Mouse (Mus musculus): ENCODE results near the gene Lmo3.

Lmo3 gene

DNA sequence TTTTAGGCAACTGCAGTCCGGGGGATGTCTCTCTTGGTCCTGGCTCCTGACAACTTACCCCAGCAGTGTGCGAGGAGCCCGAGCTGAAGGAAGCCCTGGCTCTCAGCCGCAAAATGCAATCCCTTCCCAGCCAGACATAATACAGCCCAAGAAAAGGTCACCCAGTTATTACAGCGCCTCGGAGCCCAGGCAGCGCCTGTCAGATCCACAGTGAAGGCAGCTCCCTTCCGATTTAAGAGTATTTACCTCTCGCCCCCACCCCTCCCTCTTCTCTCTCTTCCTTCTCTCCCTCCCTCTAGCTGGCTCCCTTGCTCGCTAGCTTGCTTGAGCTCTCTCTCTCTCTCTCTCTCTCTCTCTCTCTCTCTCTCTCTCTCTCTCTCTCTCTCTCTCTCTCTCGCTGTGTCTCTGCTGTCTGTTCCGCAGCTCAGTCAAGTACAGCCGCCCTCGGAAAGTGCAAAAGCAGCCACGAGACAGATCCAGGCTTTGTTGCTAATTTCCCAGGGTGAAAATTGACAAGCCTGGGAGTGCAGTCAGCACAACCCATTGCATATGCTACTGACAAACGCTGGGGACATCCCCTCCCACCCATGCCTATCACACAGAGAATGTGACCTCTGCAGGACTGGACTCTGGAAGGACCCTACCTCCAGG is 159.0 kb downstream of the Lmo3 start:
- DNase-seq (ENCODE audit: low spot score), result no peak

DNA sequence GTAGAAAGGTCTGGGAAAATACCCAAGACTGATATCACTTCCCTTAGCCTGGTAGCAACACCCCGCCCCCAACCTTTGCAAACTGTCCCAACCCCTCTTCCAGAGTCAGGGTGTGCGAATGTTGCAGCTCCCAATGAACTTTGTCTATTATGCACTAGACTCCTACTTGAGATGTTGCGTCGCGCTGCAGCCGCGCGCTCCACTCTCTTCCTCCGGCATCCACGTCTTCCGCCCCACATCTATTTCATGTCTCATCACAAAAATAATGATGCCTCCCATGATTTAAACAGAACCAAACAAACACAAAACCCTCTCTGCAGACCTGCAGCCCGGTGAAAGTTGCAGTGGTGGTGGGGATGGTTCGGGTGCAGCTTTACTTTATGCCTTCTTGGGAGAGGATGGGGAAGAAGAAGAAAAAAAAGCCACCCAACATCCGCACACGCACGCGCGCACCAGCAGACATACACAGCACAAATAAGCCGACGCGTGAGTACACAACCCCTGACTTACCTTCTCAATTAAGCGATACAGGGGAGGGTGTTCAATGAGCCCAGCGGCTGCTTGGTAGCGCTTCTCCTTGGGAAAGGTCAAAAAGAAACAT is 159.7 kb downstream of the Lmo3 start:
- no peak for DNase-seq (ENCODE audit: low spot score)

DNA sequence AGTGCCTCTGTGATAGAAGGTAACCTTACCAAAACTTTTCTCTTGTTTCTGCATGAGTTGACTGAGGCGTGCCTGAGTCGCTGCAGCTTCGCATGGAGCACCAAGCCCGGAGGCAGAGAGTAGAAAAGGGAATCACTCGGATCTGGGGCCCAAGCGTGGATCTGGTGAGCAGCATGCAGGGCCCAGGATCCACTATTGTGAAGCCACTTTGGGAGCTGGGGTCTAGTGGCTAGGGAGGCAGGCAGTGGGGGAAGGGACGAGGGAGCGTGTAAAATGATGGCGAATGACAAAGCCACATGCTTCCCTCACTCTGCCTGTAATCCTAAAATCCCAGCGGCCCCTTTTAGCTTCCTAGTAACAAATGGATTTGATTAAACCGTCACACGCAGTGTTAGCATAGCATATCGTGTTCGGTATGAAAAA is 160.6 kb downstream of the Lmo3 start:
- DNase-seq (ENCODE audit: low spot score), result no peak

DNA sequence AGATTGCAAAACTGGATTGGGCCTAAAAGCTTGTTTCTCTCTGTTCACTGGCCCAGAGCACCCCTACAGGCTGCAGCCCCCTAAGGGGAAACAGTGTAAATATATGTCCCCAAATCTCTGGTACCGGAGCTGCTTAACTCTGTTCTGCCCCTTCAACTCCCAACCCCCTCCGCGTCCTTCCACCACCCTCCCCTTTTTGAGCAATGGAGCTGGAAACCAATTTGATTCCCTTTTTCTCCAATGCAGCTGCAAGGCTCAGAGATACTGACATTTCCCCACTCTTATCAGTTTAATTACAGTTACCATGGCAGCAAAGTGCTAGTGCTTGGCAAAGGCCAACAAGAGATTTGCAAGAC is 161.3 kb downstream of the Lmo3 start:
- DNase-seq (ENCODE audit: low spot score), result no peak

GRCm38 (mm10) chr6:138419871-138420535 is 161.8 kb downstream of the Lmo3 start:
- no peak for DNase-seq (ENCODE audit: low spot score)

- no peak for DNase-seq (ENCODE audit: low spot score)
Measured at GRCm38 (mm10) chr6:138412075-138412474, 169.7 kb downstream of the Lmo3 start.

DNA sequence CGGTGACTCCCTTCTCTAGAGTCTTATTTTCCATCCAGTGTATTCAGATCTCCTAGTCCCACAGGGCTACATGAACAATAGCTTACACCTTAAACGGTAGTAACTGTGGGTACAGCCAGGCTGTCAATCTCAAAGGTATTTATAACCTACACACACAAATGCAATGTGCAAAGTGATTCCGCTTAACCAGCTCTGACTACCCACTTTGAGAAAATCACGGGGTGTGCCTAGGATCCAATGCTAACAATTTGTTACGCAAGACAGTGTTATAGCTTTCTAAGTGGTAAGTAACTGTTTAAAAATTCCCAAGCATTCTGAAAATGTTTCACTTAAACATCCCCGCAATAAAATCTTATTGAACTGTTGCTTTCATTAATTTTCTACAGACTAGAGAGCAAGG is 179.7 kb downstream of the Lmo3 start:
- no peak for DNase-seq (ENCODE audit: low spot score)

- DNase-seq (ENCODE audit: low spot score), result no peak
Measured at GRCm38 (mm10) chr6:138398836-138399235, 182.9 kb downstream of the Lmo3 start.

DNA sequence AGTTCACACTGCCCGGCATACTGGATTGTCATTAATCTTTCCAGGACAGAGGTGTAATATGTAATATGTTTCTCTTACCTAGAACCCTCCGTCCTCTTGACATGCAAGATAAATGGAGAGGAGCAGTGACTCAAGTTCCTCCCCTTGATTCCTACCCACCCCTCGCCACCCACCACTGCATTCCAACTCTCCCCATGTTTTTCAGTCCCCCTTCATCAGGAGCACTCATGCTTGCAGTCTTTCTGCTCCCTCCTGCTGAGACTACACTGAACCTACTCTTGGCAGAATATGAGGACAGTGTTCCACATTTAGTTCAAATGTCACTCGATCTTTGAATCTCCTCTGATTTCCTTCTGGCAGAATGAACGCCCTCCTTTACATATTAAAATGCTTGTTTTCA is 190.7 kb downstream of the Lmo3 start:
- DNase-seq (ENCODE audit: low spot score), result no peak

GRCm38 (mm10) chr6:138388168-138388936 is 193.4 kb downstream of the Lmo3 start:
- DNase-seq (ENCODE audit: low spot score), result no peak

DNA sequence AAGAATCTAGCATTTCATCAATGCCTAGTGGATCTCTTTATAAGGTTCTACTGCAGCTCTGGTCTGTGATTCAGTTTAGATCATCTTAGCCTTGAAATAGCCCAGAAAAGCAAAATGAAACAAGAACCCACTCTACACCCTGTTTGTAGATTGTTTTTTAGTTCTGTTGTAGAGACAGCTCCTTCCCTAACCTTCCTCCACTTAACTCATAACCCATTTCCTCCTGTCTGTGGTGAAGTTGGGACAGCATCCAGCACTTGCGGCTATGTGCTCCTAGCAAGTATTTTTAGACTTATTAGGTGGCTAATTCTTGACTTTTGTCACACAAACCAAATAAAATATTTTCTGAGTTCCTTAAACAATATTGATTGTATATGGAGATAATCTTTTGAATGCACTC is 198.6 kb downstream of the Lmo3 start:
- DNase-seq (ENCODE audit: low spot score), result no peak

- no peak for DNase-seq (ENCODE audit: low spot score)
Measured at GRCm38 (mm10) chr6:138371176-138371575, 210.6 kb downstream of the Lmo3 start.

DNA sequence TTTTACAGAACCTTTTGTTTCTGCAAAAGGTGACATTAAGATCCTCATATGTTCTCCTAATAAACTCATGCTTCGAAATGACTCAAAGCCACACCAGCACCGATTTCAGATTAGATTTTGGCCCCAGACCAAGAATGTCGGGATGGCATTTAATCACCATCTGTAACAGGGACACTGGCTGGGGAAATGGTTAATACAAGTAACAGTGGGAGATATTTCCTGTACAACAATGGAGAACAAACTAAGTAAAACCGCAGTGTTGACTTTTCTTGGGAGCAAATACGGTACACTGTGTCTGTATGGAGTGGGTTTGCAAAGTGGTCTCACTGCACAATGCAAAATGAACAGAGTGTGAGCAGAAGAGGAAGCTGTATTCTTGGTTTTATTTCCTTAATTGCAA is 217.7 kb downstream of the Lmo3 start:
- DNase-seq (ENCODE audit: low spot score), result no peak

DNA sequence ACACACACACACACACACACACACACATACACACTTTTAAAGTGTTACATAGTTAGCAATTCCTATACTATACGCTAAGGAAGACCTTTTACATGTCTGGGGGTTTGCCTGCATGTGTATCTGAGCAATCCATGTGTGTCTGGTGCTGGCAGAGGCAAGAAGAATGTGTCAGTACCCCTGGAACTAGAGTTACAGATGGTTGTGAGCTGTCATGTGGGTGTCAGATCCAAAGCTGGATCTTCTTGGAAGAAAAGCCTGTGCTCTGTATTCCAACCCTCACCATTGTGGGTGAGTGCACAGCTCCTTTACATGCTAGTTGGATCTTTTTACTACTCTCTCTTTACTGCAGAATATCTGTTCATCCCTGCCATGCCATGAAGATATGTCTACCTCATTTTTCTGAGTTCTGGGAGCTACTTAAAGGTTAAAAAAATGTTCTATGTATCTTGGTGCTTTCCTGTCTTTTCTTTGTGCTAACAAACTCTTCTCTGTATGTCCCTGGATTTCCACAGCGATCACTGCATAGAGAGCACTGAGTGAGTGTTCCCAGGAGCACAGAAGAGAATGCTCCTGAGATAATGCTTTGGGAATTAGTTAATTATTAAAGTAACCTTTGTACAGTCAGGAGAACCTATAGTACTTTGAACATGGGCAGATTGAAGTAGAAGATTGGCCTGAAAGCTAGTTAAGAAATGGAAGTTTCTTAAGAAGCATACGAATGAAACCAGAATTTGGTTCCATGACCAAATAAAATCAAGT is 231.0 kb downstream of the Lmo3 start:
- DNase-seq (ENCODE audit: low spot score), result no peak

GRCm38 (mm10) chr6:138346558-138346957 is 235.2 kb downstream of the Lmo3 start:
- DNase-seq (ENCODE audit: low spot score), result no peak

GRCm38 (mm10) chr6:138335858-138336257 is 245.9 kb downstream of the Lmo3 start:
- no peak for DNase-seq (ENCODE audit: low spot score)

DNA sequence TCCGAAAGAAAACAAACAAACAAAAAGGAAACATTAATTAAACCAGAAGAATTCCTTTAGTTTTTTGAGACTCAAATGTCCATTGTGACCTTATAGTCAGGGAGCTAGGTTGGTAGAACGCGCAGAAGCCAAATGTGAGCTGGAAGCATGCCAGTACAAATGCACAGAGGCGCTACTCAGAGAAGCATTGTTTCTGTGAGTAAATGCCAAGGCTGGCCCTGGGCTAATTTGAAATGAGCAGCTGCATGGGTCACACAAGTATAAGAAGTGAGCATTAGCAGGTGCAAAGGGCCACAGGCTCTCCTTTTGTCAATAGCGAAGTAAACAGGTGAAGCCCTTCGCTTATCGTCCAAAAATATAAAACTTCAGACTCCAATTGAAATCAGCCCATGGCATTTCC is 247.8 kb downstream of the Lmo3 start:
- DNase-seq (ENCODE audit: low spot score), result no peak

GRCm38 (mm10) chr6:138325744-138326400 is 255.9 kb downstream of the Lmo3 start:
- DNase-seq (ENCODE audit: low spot score), result no peak

GRCm38 (mm10) chr6:138325145-138325544 is 256.6 kb downstream of the Lmo3 start:
- no peak for DNase-seq (ENCODE audit: low spot score)

- DNase-seq (ENCODE audit: low spot score), result no peak
Measured at GRCm38 (mm10) chr6:138323325-138323724, 258.4 kb downstream of the Lmo3 start.

DNA sequence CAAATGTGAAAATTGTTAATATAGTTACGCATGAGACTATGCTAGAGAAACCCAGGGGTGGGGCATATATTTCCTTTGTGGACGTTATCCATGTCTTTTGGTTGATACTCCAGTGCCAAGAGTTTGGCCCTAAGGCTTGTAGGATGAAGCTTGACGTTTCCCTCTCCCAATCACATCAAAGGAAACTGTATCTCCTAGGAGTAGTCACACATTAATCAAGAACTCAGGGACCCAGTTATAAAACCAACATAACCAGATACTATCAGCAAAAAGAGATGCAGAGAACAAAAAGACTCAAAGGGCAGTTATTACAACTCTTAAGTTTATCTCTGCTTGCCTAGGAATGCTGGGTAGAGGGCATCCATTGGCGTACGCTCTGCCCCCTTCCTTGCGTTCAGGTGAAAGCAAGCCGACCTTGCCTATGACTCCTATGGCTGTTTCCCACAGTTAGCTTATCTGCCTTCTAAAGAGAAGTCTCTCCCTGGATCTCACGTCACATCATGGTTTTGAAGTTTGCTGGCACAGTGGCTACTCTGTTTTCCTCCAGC is 261.5 kb downstream of the Lmo3 start:
- DNase-seq (ENCODE audit: low spot score), result no peak

Data from testis, postnatal 10 days (tissue).